Mouse (Mus musculus) bone marrow macrophage, adult 2 months (primary cell): ENCODE data around the gene Zfpl1. TPM values are rescaled to one million over a fixed set of nuclear protein-coding genes. Genes with fewer than 3 reads are reported as not detected.
A peak's percentile ranks its signal among the peaks of the same experiment; 100 is the strongest.

Source experiments
- H3K27ac ChIP-seq: 2 replicates; pipeline ENCODE4 v1.5.1; 2012; ENCODE audit warnings: low read depth, low read length; ENCODE audit not compliant: insufficient read depth
- H3K4me1 ChIP-seq: 2 replicates; pipeline ENCODE4 v1.6.1; 2012; ENCODE audit warnings: low read length; ENCODE audit not compliant: control insufficient read depth, insufficient read depth
- H3K4me3 ChIP-seq: 2 replicates; pipeline ENCODE4 v1.5.1; 2012; ENCODE audit warnings: mild to moderate bottlenecking, low read length, moderate library complexity; ENCODE audit not compliant: insufficient read depth
- CTCF ChIP-seq: IDR thresholded peaks from 2 replicates; pipeline ENCODE4 v1.5.1; 2012; ENCODE audit warnings: low read depth, mild to moderate bottlenecking, low read length, moderate library complexity
- POLR2A ChIP-seq: IDR thresholded peaks from 2 replicates; pipeline ENCODE4 v1.6.1; 2012; ENCODE audit warnings: mild to moderate bottlenecking, low read depth, low read length, borderline replicate concordance
- polyA plus RNA-seq: library from polyadenylated mRNA; stranded (reverse); fragments of >200 nt; gene quantifications from 2 replicates; pipeline ENCODE4 v1.2.4, GENCODE M21; 2012; ENCODE audit not compliant: missing spikeins, insufficient read depth, insufficient read length

Zfpl1 gene
- polyA plus RNA-seq, 1 experiment = 40.5 TPM

DNA sequence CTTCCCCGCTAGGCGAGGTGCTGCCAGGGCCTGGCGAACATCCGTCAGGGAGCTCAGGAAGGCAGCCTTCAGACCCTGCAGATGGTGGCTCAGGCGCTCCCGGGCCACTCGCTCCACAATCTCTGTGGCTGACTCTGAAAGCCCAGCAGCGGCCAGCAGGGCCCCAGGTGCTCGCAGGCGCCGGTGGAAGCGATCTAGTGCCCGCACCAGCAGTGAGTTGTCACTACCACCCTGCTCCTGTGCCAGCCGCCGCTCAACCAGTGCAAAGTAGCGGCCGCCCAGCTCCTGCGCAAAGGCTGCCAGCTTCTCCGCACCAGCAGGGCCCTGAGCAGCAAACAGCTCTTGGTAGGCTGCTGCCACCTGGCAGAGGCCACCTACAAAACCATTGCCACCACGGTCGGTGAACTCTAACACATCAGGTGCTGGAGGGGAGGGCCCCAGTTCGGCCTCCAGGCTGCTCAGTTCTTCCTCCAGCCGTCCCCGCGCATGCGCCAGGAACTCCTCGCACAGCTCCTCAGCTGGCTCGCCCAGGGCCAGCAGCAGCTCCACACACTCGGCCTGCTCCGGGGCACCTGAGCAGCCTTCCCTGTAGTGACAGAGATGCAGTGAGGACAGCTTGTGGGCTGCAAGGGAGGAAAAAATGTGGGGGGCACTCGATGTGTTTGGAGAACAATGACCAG, 14.0 kb downstream of the Zfpl1 start:
- H3K27ac ChIP-seq = no peak overlapping the region
- H3K4me3 ChIP-seq = no peak overlapping the region
- TF ChIP-seq POLR2A (no peak), CTCF (no peak)
- peaks cover 26% of the 10 kb centered on the region for H3K4me1 ChIP-seq

DNA sequence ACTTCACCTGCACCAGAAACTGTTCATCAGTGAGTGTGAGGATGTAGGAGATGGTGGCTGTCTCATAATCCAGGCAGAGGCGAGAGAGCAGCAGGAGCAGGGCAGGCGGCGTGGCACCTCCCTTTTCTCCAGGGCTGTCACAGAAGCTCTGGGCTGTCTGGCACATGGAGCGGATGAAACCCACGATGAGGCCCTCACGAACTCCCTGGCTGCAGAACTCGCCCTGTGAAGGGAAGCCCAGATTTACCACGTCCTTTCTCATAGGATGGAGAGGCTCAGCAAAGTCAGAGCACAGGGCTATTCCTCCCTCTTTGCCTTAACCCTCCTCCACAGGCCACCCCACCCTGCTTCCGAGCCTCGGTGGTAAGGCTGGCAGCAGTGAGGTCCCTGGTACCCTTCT, 14.9 kb downstream of the Zfpl1 start:
- Histone ChIP-seq H3K27ac (no peak overlapping the region), H3K4me1 (peaks cover 18% of the 10 kb centered on the region), H3K4me3 (no peak overlapping the region)
- TF ChIP-seq CTCF = no peak
- TF ChIP-seq POLR2A = no peak

- no peak overlapping the region for H3K27ac ChIP-seq
- TF ChIP-seq POLR2A (no peak), CTCF (no peak)
- no peak overlapping the region for H3K4me3 ChIP-seq
- H3K4me1 ChIP-seq = peaks cover 11% of the 10 kb centered on the region
Observed at GRCm38 (mm10) chr19:6068951-6069350, 15.8 kb downstream of the Zfpl1 start.

DNA sequence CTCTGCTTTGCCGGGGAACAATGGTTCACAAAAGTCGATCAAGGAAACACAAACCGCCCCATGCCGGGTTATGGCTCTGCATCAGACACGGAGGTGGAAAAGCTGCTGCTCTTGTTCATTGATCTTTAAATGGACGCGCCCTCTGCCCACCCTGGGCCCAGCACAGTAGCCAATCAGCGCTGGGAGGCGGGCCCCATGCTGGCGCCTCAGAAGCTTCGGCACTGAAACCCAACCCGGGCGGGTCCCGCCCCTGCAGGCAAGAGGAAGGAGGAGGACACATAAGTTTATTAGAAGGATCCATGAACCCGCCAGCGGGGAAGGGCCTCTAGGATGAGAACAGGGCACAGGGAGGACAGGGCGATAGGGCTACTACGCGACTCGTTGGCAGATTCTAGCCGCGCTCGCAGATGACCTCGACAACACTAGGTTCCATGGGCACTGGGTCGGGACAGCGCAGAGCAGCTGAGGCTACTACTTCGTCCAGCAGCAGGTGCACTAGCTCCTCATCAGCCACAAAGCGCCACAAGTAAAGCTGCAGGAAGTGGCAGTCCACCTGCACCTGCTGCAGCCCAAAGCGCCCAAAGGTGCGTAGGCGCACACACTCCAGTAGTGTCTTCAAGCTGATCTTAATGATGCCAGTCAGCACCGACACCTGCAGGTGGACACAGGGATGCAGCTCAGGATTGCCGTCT, 16.9 kb downstream of the Zfpl1 start, which contains the start of gene Tm7sf2:
TSS of gene Tm7sf2 (minus strand) at position 650 of the 692 bp plus-strand sequence.
- peak within 1 kb of the TSS; percentile 56 for H3K4me3 ChIP-seq
- H3K4me1 ChIP-seq = peaks cover 7% of the 10 kb centered on the region
- no peak for TF ChIP-seq POLR2A
- no peak for TF ChIP-seq CTCF
- H3K27ac ChIP-seq = peak within 1 kb of the TSS; percentile 31

DNA sequence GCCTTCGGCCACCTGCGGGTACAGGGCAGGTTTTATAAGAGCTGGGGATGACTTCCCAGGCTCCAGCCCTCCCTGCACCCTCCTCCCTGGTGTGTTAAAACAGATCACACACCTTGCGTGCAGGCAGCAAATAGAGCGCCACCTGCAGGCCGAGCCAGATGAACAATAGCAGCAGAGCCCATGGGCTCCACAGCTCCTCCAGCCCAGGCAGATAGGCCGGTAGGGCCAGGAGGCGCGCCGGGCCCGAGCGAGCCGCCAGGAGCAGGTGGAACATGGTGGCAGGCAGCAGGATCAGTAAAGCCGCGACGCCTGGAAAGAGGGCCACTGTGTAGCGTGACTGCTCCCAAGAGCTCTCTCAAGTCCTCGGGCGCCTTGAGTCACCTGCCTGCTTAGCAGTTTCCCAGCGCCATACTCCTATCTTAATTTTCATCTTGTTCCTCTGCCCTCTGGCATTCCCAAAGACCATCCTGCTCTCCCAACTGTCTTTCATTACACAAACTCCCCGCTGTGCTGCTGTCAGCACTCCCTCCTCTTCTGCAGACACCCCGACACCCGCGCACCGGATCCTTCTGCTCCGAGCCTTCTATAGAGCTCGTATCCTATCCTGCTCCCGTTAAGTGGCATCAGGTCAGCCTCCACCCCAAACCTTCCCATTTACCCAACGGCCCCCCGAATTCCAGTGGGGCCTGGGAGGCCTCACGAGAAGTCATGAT, 17.6 kb downstream of the Zfpl1 start:
- TF ChIP-seq POLR2A (no peak), CTCF (peak; percentile 88)
- Histone ChIP-seq H3K4me1 (peaks cover 12% of the 10 kb centered on the region), H3K4me3 (peak overlapping the region; percentile 56), H3K27ac (peak overlapping the region; percentile 31)

GRCm38 (mm10) chr19:6066571-6066970, 18.2 kb downstream of the Zfpl1 start:
- TF ChIP-seq CTCF (no peak), POLR2A (no peak)
- Histone ChIP-seq H3K4me1 (peaks cover 12% of the 10 kb centered on the region), H3K27ac (no peak overlapping the region), H3K4me3 (peak overlapping the region; percentile 56)

GRCm38 (mm10) chr19:6063081-6063480, 21.7 kb downstream of the Zfpl1 start:
- Histone ChIP-seq H3K4me3 (no peak overlapping the region), H3K27ac (no peak overlapping the region)

DNA sequence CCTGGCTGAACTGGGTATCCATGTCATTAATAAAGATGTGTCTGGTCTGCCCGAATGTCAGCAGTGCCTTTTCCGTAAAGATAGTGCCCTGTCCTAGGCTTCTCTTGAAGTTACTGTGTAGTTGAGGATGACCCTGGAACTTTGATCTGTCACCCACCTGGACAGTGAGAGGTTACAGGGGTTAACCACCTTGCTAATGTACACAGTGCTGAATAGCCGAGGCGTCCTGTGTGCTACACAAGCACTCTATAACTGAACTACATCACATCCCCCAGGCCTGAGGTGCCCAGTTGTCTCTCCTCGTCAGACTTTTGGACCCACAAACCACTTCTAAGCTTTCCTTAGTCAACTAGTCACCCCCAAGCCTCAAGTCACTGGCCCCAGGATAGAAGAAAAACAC, 22.3 kb downstream of the Zfpl1 start:
- H3K4me3 ChIP-seq = peak overlapping the region; percentile 90
- no peak for TF ChIP-seq CTCF
- TF ChIP-seq POLR2A = no peak
- H3K27ac ChIP-seq = no peak overlapping the region
- H3K4me1 ChIP-seq = peaks cover 12% of the 10 kb centered on the region

More at GRCm38 (mm10) chr19:6063081-6063480, 21.7 kb downstream of the Zfpl1 start:
- TF ChIP-seq CTCF = no peak
- no peak for TF ChIP-seq POLR2A
- H3K4me1 ChIP-seq = peaks cover 15% of the 10 kb centered on the region

DNA sequence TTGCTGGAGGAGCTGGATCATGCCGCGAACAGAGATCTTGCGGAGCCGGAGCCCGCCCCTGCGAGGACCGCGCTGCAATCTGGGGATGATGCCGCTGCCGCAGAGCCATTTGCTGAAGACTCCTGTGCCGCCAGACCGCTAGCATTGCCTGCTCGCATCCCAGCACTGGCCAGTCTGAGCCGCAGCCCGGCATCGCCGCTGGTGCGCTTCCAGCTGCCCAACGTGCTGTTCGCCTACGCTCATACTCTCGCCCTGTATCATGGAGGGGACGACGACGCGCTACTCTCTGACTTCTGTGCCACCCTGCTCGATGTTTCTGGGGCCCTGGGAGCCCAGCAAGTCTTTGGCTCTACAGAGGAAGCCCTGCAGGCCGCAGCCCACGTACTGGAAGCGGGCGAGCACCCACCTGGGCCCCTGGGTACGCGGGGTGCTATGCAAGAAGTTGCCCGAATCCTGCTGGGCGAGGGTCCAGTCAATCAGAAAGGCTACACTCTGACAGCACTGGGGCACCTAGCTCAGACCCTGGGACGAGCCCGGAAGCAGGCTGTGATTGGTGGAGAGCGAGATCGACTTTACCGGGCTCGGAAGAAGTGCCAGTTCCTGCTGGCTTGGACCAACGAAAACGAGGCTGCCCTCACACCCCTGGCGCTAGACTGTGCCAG, 23.0 kb downstream of the Zfpl1 start:
- peak overlapping the region; percentile 90 for H3K4me3 ChIP-seq
- peak overlapping the region; percentile 87 for H3K27ac ChIP-seq
- H3K4me1 ChIP-seq = peaks cover 12% of the 10 kb centered on the region
- no peak for TF ChIP-seq CTCF
- no peak for TF ChIP-seq POLR2A
